Mouse (Mus musculus) lung, postnatal 0 days (tissue): ENCODE results near the gene Gas2.

Experiments used
- CTCF ChIP-seq: IDR thresholded peaks from 2 replicates; pipeline ENCODE4 v1.5.1; 2016; ENCODE audit warnings: antibody characterized with exemption, mild to moderate bottlenecking
- EP300 ChIP-seq: IDR thresholded peaks from 2 replicates; pipeline ENCODE4 v1.6.1; 2016; ENCODE audit warnings: antibody characterized with exemption, mild to moderate bottlenecking, control low read depth

DNA sequence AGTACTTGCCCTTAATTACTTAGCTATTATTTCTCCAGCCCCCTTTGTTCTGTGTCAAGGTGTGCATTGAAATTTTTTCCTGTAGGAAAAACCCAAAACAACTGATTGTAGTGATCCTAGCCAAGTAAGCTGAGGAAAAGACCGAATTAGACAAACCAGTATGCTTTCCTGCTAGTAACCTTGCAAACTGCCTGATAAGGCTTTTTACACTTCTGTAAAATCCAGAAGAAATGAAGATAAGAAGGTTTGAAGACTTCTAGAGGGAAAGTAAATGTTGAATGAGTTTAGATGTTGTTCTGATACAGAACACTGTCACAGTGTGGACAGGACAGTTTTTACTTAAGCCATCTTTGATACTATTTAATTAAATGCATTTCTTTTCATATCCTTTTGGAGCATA, 75.5 kb downstream of the Gas2 start:
- no peak for TF ChIP-seq CTCF
- TF ChIP-seq EP300: no peak
